Mouse (Mus musculus) embryonic facial prominence, embryonic 11.5 days (tissue): Measurements from ENCODE around the gene Pigw. TPM values are rescaled to one million over a fixed set of nuclear protein-coding genes. Genes with fewer than 3 reads are reported as not detected.
"Not testable (repeated sequence)": the region's sequence is repeated elsewhere in the genome, so short reads cannot be mapped to it uniquely, and the experiment has no call there.

ENCODE experiments used
- ATAC-seq: fragments of 200-750 bp; cut with Nextera tagmentation; replicated peaks from 2 replicates; pipeline ENCODE4 v1.8.0; 2017; ENCODE audit warnings: low read depth; ENCODE audit not compliant: insufficient number of reproducible peaks, low FRiP score, low TSS enrichment
- DNase-seq: peaks from one replicate; pipeline ENCODE4 v3.0.0-alpha.2; 2015; ENCODE audit warnings: low spot score
- H3K27ac ChIP-seq: fragments of 300-500 bp; sonication (generic); replicated peaks from 2 replicates; pipeline ENCODE4 v1.5.1; 2014; ENCODE audit warnings: mild to moderate bottlenecking, low read depth, low read length, control low read depth
- H3K27me3 ChIP-seq: fragments of 300-500 bp; sonication (generic); 2 replicates; pipeline ENCODE4 v1.6.1; 2014; ENCODE audit warnings: mild to moderate bottlenecking, low read length, moderate library complexity, mixed read lengths; ENCODE audit not compliant: control insufficient read depth, insufficient read depth
- H3K36me3 ChIP-seq: fragments of 300-500 bp; sonication (generic); replicated peaks from 2 replicates; pipeline ENCODE4 v1.6.1; 2014; ENCODE audit warnings: low read depth, mild to moderate bottlenecking, low read length, moderate library complexity, mixed read lengths; ENCODE audit not compliant: control insufficient read depth, insufficient read depth
- H3K4me1 ChIP-seq: fragments of 300-500 bp; sonication (generic); 2 replicates; pipeline ENCODE4 v1.6.1; 2014; ENCODE audit warnings: low read length, mixed read lengths; ENCODE audit not compliant: control insufficient read depth, insufficient read depth
- H3K4me2 ChIP-seq: fragments of 300-500 bp; sonication (generic); 2 replicates; pipeline ENCODE4 v1.6.1; 2014; ENCODE audit warnings: low read depth, mild to moderate bottlenecking, control low read depth, low read length, moderate library complexity
- H3K4me3 ChIP-seq: fragments of 300-500 bp; sonication (generic); 2 replicates; pipeline ENCODE4 v1.5.1; 2014; ENCODE audit warnings: low read depth, low read length, control low read depth
- H3K9ac ChIP-seq: fragments of 300-500 bp; sonication (generic); replicated peaks from 2 replicates; pipeline ENCODE4 v1.6.1; 2014; ENCODE audit warnings: mild to moderate bottlenecking, control low read depth, low read length
- H3K9me3 ChIP-seq: fragments of 300-500 bp; sonication (generic); replicated peaks from 2 replicates; pipeline ENCODE4 v1.6.1; 2016; ENCODE audit warnings: mild to moderate bottlenecking, low read length, inconsistent platforms, mixed read lengths; ENCODE audit not compliant: control insufficient read depth
- WGBS: fragments of 180-500 bp; shearing (Covaris S2); extraction: QIAGEN DNeasy Blood & Tissue Kit; methylation state at CpG from one replicate; pipeline ENCODE4 v1.1.7; 2014; 5-methylcytosine and 5-hydroxymethylcytosine counted together
- polyA plus RNA-seq: library from polyadenylated mRNA; unstranded; fragments of >200 nt; fragmentation: Nextera tagmentation; extraction: Ambion mirVana; gene quantifications from 2 replicates; pipeline ENCODE4 v1.2.1, GENCODE M21; 2014

The Pigw gene
- polyA plus RNA-seq, 1 experiment from 2014 or later: 3.0 TPM

DNA sequence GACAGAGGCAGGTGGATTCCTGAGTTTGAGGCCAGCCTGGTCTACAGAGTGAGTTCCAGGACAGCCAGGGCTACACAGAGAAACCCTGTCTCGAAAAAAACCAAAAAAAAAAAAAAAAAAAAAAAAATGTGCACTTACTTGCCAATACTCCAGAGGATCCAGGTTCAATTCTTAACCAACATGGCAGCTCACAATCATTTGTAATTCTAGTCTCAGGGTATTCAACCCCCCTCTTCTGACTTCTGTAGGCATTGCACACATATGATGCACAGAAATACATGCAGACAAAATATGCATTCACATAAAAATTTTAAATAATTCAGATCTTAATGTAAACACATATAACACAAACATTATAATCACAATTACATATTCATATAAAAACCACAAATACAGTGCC, 4.1 kb downstream of the Pigw start:
- H3K4me1 ChIP-seq, H3K36me3 ChIP-seq, H3K9me3 ChIP-seq, H3K27ac ChIP-seq, H3K4me3 ChIP-seq, H3K4me2 ChIP-seq, H3K27me3 ChIP-seq, ATAC-seq, H3K9ac ChIP-seq, DNase-seq: not testable (repeated sequence)
- WGBS: no CpG with 5 or more reads among the region's 1 CpGs

DNA sequence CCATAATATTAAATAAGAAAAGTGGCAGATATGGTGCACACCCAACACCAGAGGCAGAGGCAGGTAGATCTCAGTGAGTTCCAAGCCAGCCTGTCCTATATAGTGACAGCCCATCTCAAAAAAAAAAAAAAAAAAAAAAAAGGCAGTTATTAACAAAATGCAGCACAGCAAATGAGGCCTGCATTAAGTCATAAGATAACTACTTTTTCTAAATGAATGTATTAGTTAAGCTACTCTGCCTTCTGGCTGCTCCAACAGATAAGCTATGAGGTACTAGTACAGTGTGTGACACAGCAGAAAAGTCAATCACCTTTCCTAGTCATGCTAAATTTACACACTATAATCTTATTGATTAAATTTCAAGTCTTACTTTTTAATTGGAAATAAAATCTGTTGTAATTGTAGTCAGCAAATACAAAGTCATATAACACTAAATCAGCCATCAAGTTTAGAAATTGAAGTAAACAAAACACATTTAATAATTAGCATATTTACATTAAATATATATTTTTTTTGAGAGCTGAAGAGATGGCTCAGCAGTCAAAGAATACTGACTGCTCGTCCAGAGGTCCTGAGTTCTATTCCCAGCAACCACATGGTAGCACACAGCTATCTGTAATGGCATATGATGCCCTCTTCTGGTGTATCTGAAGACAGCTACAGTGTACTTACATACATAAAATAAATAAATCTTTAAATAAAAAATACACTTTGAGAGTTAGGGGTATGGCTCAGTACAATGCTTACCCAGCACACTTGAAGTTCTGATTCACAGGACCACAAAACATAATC, 6.8 kb downstream of the Pigw start:
- Histone ChIP-seq H3K4me2 (no peak overlapping the region), H3K4me3 (no peak overlapping the region), H3K9ac (no peak overlapping the region), H3K27ac (no peak overlapping the region), H3K36me3 (no peaks in the 10 kb centered on the region), H3K27me3 (no peaks in the 10 kb centered on the region), H3K4me1 (no peaks in the 10 kb centered on the region), H3K9me3 (no peaks in the 10 kb centered on the region)
- ATAC-seq (no peak), DNase-seq (no peak)
- 66% methylated on average over 1 of the region's 1 CpGs for WGBS

DNA sequence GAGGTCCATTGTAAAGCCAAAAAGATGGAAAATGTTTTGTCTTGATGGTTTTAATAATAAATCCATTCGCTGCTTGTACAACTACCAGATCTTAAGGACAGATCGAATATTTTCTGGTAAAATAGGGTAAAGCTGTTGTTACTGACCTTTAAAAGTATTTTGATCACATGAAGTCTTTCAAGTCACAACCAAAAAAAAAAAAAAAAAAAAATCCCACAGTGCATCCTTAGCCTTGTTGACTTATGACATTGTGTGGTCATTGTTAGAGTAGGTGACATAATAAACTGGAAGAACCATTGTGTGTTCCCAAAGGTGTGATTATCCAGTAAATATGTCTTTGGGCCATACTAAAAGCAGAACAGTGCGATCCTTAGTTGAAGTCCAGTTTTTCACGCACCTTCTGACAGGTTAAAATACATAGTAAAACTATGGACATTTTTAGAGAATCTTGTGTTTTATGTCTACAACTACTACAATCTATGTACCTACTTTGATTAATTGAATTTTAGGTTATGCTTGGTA, 8.5 kb downstream of the Pigw start:
- ATAC-seq (no peak), DNase-seq (no peak)
- peak overlapping the region; percentile 93 for H3K9ac ChIP-seq
- no peaks in the 10 kb centered on the region for H3K27me3 ChIP-seq
- no peak overlapping the region for H3K27ac ChIP-seq
- H3K4me1 ChIP-seq: no peaks in the 10 kb centered on the region
- no peaks in the 10 kb centered on the region for H3K9me3 ChIP-seq
- H3K36me3 ChIP-seq: no peaks in the 10 kb centered on the region
- peak overlapping the region; percentile 66 for H3K4me2 ChIP-seq
- 79% methylated on average over 4 of the region's 4 CpGs for WGBS
- H3K4me3 ChIP-seq: peak overlapping the region; percentile 81

DNA sequence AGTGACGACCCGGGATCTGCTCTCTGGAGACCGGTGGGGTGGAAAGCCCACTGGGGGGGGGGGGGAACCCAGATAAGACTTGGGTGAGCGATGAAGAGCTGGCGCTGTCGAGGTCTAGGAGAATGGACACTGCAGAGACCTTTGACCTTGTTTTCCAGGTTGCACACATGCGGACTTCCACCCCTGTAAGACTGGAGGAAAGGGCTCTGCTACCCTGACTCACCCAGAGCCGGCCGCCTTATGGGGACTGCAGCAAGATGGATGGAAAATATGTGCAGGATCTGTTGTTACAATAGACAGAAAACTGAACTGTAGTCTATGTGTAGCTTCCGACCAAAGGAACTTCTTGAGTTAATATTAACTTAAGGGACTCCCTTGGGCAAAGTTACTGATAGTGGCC, 9.0 kb downstream of the Pigw start:
- DNase-seq (peak; percentile 53), ATAC-seq (peak; percentile 41)
- no peaks in the 10 kb centered on the region for H3K27me3 ChIP-seq
- no peaks in the 10 kb centered on the region for H3K36me3 ChIP-seq
- H3K4me2 ChIP-seq: peak overlapping the region; percentile 66
- peak overlapping the region; percentile 81 for H3K4me3 ChIP-seq
- no peaks in the 10 kb centered on the region for H3K9me3 ChIP-seq
- H3K27ac ChIP-seq: peak overlapping the region; percentile 96
- under 1% methylated on average over 10 of the region's 10 CpGs for WGBS
- no peaks in the 10 kb centered on the region for H3K4me1 ChIP-seq
- peak overlapping the region; percentile 93 for H3K9ac ChIP-seq

DNA sequence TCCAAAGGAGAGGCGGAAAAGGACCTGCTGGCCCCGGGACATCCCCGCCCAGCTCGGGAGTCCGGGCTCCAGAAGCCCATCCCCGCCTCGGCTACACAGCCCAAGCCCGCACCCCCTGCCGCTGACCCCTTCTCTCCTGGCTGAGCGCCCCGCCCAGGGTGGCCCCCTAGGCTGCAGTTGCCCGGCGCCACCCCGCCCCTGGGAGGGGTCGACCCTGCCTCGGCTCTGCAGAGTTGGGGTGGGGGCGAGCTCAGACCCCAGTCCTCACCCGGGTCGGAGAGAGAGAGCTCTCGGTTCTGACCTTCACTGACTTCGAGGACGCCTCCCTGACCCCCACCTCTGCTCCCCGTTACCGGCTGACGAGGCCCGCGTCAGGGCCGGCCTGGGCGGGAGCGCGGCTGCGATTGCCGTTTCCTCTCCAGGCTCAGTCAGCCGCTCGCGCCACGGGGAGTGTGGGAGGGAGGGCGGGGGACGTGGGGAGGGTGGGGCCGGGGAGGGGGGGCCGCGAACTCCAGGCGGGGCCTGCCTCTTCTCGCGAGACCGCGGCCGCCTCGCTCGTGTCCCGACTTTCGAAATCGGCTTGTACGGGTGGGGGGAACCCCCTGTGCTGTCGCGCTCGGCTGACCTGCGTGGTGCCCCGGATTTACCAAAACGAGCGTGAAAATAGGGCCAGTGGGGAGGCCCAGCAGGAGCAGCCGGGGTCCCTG, 9.6 kb downstream of the Pigw start, which contains the start of gene Ggnbp2:
Ggnbp2 (minus strand) TSS at position 481 of the 707 bp plus-strand sequence.
- Histone ChIP-seq H3K9ac (peak within 1 kb of the TSS; percentile 93), H3K36me3 (no peaks in the 10 kb centered on the region), H3K27ac (peak within 1 kb of the TSS; percentile 96), H3K4me2 (peak within 1 kb of the TSS; percentile 84), H3K27me3 (no peaks in the 10 kb centered on the region), H3K4me1 (no peaks in the 10 kb centered on the region), H3K4me3 (peak within 1 kb of the TSS; percentile 81), H3K9me3 (no peaks in the 10 kb centered on the region)
- ATAC-seq (peak; percentile 91), DNase-seq (peak; percentile 89)
- WGBS: under 1% methylated on average over 43 of the region's 62 CpGs

DNA sequence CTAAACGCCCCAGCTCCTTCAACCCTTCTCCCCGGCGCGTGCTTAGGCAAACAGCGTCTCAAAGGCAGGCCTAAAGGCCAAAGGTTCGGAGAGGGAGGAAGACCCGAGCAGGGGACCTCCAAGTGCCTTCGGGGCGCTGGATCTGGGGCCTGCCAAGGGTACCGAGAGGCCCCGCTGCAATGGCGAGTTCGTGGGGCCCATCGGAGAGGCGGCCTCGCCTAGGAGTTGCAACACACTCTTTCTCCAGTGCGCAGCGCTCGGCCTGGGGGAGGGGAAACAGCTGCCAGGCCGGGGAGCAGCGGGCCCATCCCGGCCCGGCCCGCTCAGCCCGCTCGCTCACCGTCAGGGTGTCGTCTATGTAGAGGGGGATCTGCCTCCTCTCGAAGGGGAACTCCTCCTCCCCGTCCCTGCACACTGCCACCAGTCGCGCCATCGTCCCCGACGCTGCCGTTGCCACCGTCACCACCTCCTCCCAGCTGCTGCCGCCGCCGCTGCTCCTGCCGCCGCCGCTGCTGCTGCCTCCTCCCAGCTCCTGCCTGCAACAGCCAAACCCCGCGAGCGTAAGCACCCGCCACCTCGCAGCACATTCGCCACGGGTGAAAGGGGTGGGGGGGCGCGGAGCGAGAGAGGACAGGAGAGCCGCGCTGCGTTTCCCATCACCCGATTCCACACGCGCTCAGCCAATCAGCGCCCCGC, 10.4 kb downstream of the Pigw start:
- peak overlapping the region; percentile 84 for H3K4me2 ChIP-seq
- H3K9ac ChIP-seq: peak overlapping the region; percentile 92
- DNase-seq (peak; percentile 97), ATAC-seq (peak; percentile 81)
- H3K36me3 ChIP-seq: no peaks in the 10 kb centered on the region
- no peaks in the 10 kb centered on the region for H3K27me3 ChIP-seq
- under 1% methylated on average over 47 of the region's 61 CpGs for WGBS
- no peaks in the 10 kb centered on the region for H3K9me3 ChIP-seq
- peak overlapping the region; percentile 91 for H3K27ac ChIP-seq
- H3K4me1 ChIP-seq: no peaks in the 10 kb centered on the region
- H3K4me3 ChIP-seq: peak overlapping the region; percentile 81

DNA sequence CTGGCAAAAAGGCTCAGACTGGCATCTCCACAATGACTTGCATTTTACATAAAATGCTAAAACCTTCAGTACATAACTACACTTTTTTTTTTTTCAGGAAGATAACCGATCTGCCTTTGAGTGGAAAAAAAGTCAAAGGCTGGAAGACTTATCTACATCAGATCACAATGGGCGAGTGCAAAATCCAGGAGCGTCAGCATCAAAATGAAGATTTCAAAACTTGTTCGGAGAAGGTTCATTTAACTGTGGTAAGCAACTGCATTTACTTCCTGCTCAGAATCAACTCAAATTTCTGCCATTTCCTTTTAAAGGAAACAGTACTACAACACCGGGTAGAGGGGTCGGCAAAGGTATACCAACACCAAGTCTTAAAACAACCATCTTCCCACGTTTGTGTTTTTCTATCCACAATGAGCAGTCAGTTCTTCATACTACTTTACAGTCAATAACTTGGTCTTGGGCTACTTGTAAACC, 11.3 kb downstream of the Pigw start:
- Histone ChIP-seq H3K27me3 (no peaks in the 10 kb centered on the region), H3K4me2 (peak overlapping the region; percentile 84), H3K9me3 (no peaks in the 10 kb centered on the region), H3K9ac (peak overlapping the region; percentile 92), H3K4me1 (no peaks in the 10 kb centered on the region), H3K4me3 (peak overlapping the region; percentile 81), H3K27ac (no peak overlapping the region), H3K36me3 (no peaks in the 10 kb centered on the region)
- 17% methylated on average over 7 of the region's 7 CpGs for WGBS
- DNase-seq: no peak
- no peak for ATAC-seq
